10 mouse cellular contexts compared by ENCODE assay signal in genomic region chr10:75937851-75938643, GRCm38 (mm10). TPM values are rescaled to one million over a fixed set of nuclear protein-coding genes. Genes with fewer than 3 reads are reported as not detected.
DNase-seq lines count a peak whose midpoint lies in the region; ATAC-seq and TF ChIP-seq lines count a peak whose summit lies in the region.
"Had no signal": no experiment of that assay in that cellular context is flagged by ENCODE, and none has a peak within 500 bp of the region (broad histone marks: within the 10 kb centered on the region; RNA-seq: fewer than 3 reads in every experiment).

No protein-coding gene starts in this region.

- peak; percentile 62 for TF ChIP-seq EP300 in liver, postnatal 0 days (IDR thresholded peaks at IDR 0.05; ENCODE audit: low read depth)

- no peak for ATAC-seq in lung, embryonic 14.5 days (ENCODE audit: insufficient read depth)
- peak; percentile 14 for ATAC-seq in liver, postnatal 0 days

- H3K4me2 ChIP-seq in lung, embryonic 14.5 days: 0 out of 2 replicates have a peak overlapping the region, but pooled peaks have one; percentile 76
- H3K4me2 ChIP-seq in liver, postnatal 0 days (ENCODE audit: low read depth, low read length): peak overlapping the region; percentile 87

- no peak for DNase-seq in lung, embryonic 14.5 days
- DNase-seq in lung, adult 2 months: no peak
- DNase-seq in NIH3T3 (ENCODE audit: low read depth): peak; percentile 27
- peak; percentile 59 for DNase-seq in liver, postnatal 0 days
- no peak for DNase-seq in natural killer cell, adult 2 months (ENCODE audit: low spot score in 2 of 2)
- no peak for DNase-seq in embryo, embryonic 10 days (ENCODE audit: low spot score)
- no peak for DNase-seq in urinary bladder, postnatal 10 days (ENCODE audit: low spot score)

- no peak for TF ChIP-seq POLR2A in lung, adult 2 months (IDR thresholded peaks at IDR 0.05; ENCODE audit: borderline replicate concordance, extremely low read depth, low read depth, low read length)
- no peak for TF ChIP-seq POLR2A in cortical plate, adult 2 months (IDR thresholded peaks at IDR 0.05; ENCODE audit: extremely low read depth, insufficient read depth, low read length)

- H3K9ac ChIP-seq in lung, embryonic 14.5 days: no peak overlapping the region
- H3K9ac ChIP-seq in liver, postnatal 0 days (replicated peaks): peak overlapping the region; percentile 81

- no peak overlapping the region for H3K27ac ChIP-seq in lung, embryonic 14.5 days (ENCODE audit: low read depth)
- no peak overlapping the region for H3K27ac ChIP-seq in cortical plate, adult 2 months (ENCODE audit: insufficient read depth, low read length)
- peak overlapping the region; percentile 90 for H3K27ac ChIP-seq in liver, postnatal 0 days (ENCODE audit: low read depth)

- no peak overlapping the region for H3K4me3 ChIP-seq in lung, embryonic 14.5 days (ENCODE audit: low read depth, low read length)
- no peak overlapping the region for H3K4me3 ChIP-seq in lung, adult 2 months (replicated peaks; ENCODE audit: extremely low read depth, low read depth, low read length)
- peak overlapping the region; percentile 77; the same call in 1 of the 2 replicates for H3K4me3 ChIP-seq in cortical plate, adult 2 months (ENCODE audit: insufficient read depth, low read length)
- peak overlapping the region; percentile 77 for H3K4me3 ChIP-seq in liver, postnatal 0 days (ENCODE audit: low read depth, low read length)
- H3K4me3 ChIP-seq: megakaryocyte, embryonic 14.5 days had no signal

- peaks cover 3% of the 10 kb centered on the region; the same call in 1 of the 2 replicates for H3K4me1 ChIP-seq in lung, embryonic 14.5 days (ENCODE audit: insufficient read depth)
- H3K4me1 ChIP-seq in lung, adult 2 months (ENCODE audit: control insufficient read depth, insufficient read depth, low read length): peaks cover 3% of the 10 kb centered on the region; the same call in 1 of the 2 replicates
- peaks cover 4% of the 10 kb centered on the region for H3K4me1 ChIP-seq in cortical plate, adult 2 months (ENCODE audit: control insufficient read depth, insufficient read depth, low read length)
- H3K4me1 ChIP-seq in liver, postnatal 0 days (ENCODE audit: insufficient read depth): peaks cover 47% of the 10 kb centered on the region

- no peaks in the 10 kb centered on the region for H3K36me3 ChIP-seq in lung, embryonic 14.5 days (ENCODE audit: insufficient read depth)
- H3K36me3 ChIP-seq in liver, postnatal 0 days (replicated peaks; ENCODE audit: insufficient read depth, low read length): peaks cover 9% of the 10 kb centered on the region

- peaks cover 18% of the 10 kb centered on the region for H3K27me3 ChIP-seq in lung, embryonic 14.5 days (ENCODE audit: insufficient read depth, low read length)
- no peaks in the 10 kb centered on the region for H3K27me3 ChIP-seq in liver, postnatal 0 days (ENCODE audit: insufficient read depth, low read length)

- no peaks in the 10 kb centered on the region for H3K9me3 ChIP-seq in lung, embryonic 14.5 days (ENCODE audit: low read depth, low read length)
- H3K9me3 ChIP-seq in liver, postnatal 0 days (ENCODE audit: low read length): no peaks in the 10 kb centered on the region
- H3K9me3 ChIP-seq: megakaryocyte, embryonic 14.5 days had no signal

- 56% methylated on average over 10 of the region's 10 CpGs for WGBS in lung, embryonic 14.5 days
- 41% methylated on average over 10 of the region's 10 CpGs for WGBS in lung, adult 2 months
- WGBS in liver, postnatal 0 days (ENCODE audit: insufficient replicate concordance): 36% methylated on average over 10 of the region's 10 CpGs

- TF ChIP-seq CTCF in lung, embryonic 14.5 days (IDR thresholded peaks at IDR 0.05; ENCODE audit: low read depth): no peak
- no peak for TF ChIP-seq CTCF in lung, adult 2 months (IDR thresholded peaks at IDR 0.05; ENCODE audit: insufficient read depth, low read length)
- TF ChIP-seq CTCF in cortical plate, adult 2 months (IDR thresholded peaks at IDR 0.05; ENCODE audit: extremely low read depth, insufficient read depth, low read length): no peak
- TF ChIP-seq CTCF in liver, postnatal 0 days (IDR thresholded peaks at IDR 0.05; ENCODE audit: low read depth): no peak

RNA-seq across cellular contexts. Expression of gene Mmp11, which starts 1.8 kb away (rescaled TPM):
- polyA plus RNA-seq in lung, embryonic 14.5 days (2014; fragmentation: Nextera tagmentation; extraction: Ambion mirVana): 61.8 and 61.9 TPM in 2 replicates
- polyA plus RNA-seq in lung, adult 2 months (2012; rRNA removed): 83.9 and 89.2 TPM in 2 replicates
- 2.3 and 2.6 TPM in 2 replicates for polyA plus RNA-seq in cortical plate, adult 2 months (2012; rRNA removed)
- polyA plus RNA-seq in liver, postnatal 0 days (2015; fragmentation: Nextera tagmentation; extraction: Ambion mirVana): 2.8 and 3.6 TPM in 2 replicates

RNA-seq across cellular contexts. Expression of gene Gm867, which starts 2.4 kb away (rescaled TPM):
- 0.30 and 0.39 TPM in 2 replicates for polyA plus RNA-seq in lung, embryonic 14.5 days (2014; fragmentation: Nextera tagmentation; extraction: Ambion mirVana)
- polyA plus RNA-seq in lung, adult 2 months (2012; rRNA removed): 12.6 and 15.8 TPM in 2 replicates
- 0.49 and 1.2 TPM in 2 replicates for polyA plus RNA-seq in cortical plate, adult 2 months (2012; rRNA removed)
- polyA plus RNA-seq in liver, postnatal 0 days (2015; fragmentation: Nextera tagmentation; extraction: Ambion mirVana): 6.9 and 8.6 TPM in 2 replicates
- polyA plus RNA-seq: stomach, embryonic 14.5 days had no signal

RNA-seq across cellular contexts. Expression of gene Vpreb3, which starts 4.8 kb away (rescaled TPM):
- polyA plus RNA-seq in lung, embryonic 14.5 days (2014; fragmentation: Nextera tagmentation; extraction: Ambion mirVana): 0.63 and 0.87 TPM in 2 replicates
- polyA plus RNA-seq in lung, adult 2 months (2012; rRNA removed): 57.1 and 72.3 TPM in 2 replicates
- polyA plus RNA-seq in cortical plate, adult 2 months (2012; rRNA removed): not detected in 2 replicates
- 61.6 and 65.5 TPM in 2 replicates for polyA plus RNA-seq in liver, postnatal 0 days (2015; fragmentation: Nextera tagmentation; extraction: Ambion mirVana)

RNA-seq across cellular contexts. Expression of gene Chchd10, which starts 5.1 kb away (rescaled TPM):
- polyA plus RNA-seq in lung, embryonic 14.5 days (2014; fragmentation: Nextera tagmentation; extraction: Ambion mirVana): 24.3 and 35.2 TPM in 2 replicates
- 415 and 628 TPM in 2 replicates for polyA plus RNA-seq in lung, adult 2 months (2012; rRNA removed)
- 502 and 507 TPM in 2 replicates for polyA plus RNA-seq in cortical plate, adult 2 months (2012; rRNA removed)
- polyA plus RNA-seq in liver, postnatal 0 days (2015; fragmentation: Nextera tagmentation; extraction: Ambion mirVana): 1,168 and 1,173 TPM in 2 replicates

RNA-seq across cellular contexts. Expression of gene Gm5134, which starts 16.3 kb away (rescaled TPM):
- polyA plus RNA-seq in lung, embryonic 14.5 days (2014; fragmentation: Nextera tagmentation; extraction: Ambion mirVana): 0.14 TPM in 1 of 2 replicates, not detected in the other
- polyA plus RNA-seq in lung, adult 2 months (2012; rRNA removed): 0.03 and 0.09 TPM in 2 replicates
- polyA plus RNA-seq in cortical plate, adult 2 months (2012; rRNA removed): 0.06 and 0.08 TPM in 2 replicates
- 0.04 and 0.06 TPM in 2 replicates for polyA plus RNA-seq in liver, postnatal 0 days (2015; fragmentation: Nextera tagmentation; extraction: Ambion mirVana)
- polyA plus RNA-seq: stomach, embryonic 14.5 days had no signal

Comparison
In these comparisons a context has a peak if more than half of its experiments do, and no peak if none do; other contexts are left out.
1. RNA of gene Vpreb3, which starts 4.8 kb away (polyA plus RNA-seq): 61.6 to 65.5 TPM in liver, postnatal 0 days and 57.1 to 72.3 TPM in lung, adult 2 months; 0.63 to 0.87 TPM in lung, embryonic 14.5 days and not detected in cortical plate, adult 2 months; every median in the first group is over 10 times any median in the second.
2. DNase-seq: peak in NIH3T3 (single experiment) and liver, postnatal 0 days (single experiment); none in lung, embryonic 14.5 days (single experiment), lung, adult 2 months (single experiment), natural killer cell, adult 2 months (0 of 2), embryo, embryonic 10 days (single experiment) and urinary bladder, postnatal 10 days (single experiment).
3. H3K4me3 ChIP-seq: peak in cortical plate, adult 2 months (single experiment) and liver, postnatal 0 days (single experiment); none in lung, embryonic 14.5 days (single experiment) and lung, adult 2 months (single experiment).
4. RNA of gene Mmp11, which starts 1.8 kb away (polyA plus RNA-seq): 83.9 to 89.2 TPM in lung, adult 2 months and 61.8 to 61.9 TPM in lung, embryonic 14.5 days; 2.8 to 3.6 TPM in liver, postnatal 0 days and 2.3 to 2.6 TPM in cortical plate, adult 2 months; every median in the first group is over 10 times any median in the second.